Mouse (Mus musculus) CH12.LX (cell line): Measurements from ENCODE around the gene Ppp2r1a. TPM values are rescaled to one million over a fixed set of nuclear protein-coding genes. Genes with fewer than 3 reads are reported as not detected.

Experiments used
- DNase-seq: peaks from one replicate; pipeline ENCODE4 v3.0.0-alpha.2; 2013; ENCODE audit errors: extremely low read depth
- H3K27ac ChIP-seq: 2 replicates; pipeline ENCODE4 v1.5.1; 2012; ENCODE audit warnings: low read depth, mild to moderate bottlenecking, control low read depth, moderate library complexity; ENCODE audit not compliant: insufficient read depth
- H3K27me3 ChIP-seq: replicated peaks from 2 replicates; pipeline ENCODE3; 2012; ENCODE audit warnings: inconsistent platforms
- H3K36me3 ChIP-seq, 2 experiments: replicated peaks in 1 of 2; 2 replicates each; pipeline versions ENCODE3 to v1.6.1; 2012; ENCODE audit warnings: inconsistent platforms in 1 of 2, low read length in 1 of 2, mild to moderate bottlenecking in 1 of 2, mixed read lengths in 1 of 2, moderate library complexity in 1 of 2; ENCODE audit not compliant: control insufficient read depth in 1 of 2, insufficient read depth in 1 of 2
- H3K4me1 ChIP-seq, 2 experiments: 2 replicates each; pipeline ENCODE4 v1.6.1; 2012; ENCODE audit warnings: inconsistent platforms in 1 of 2, moderate library complexity in 1 of 2; ENCODE audit not compliant: insufficient read depth in 2 of 2, control insufficient read depth in 1 of 2
- H3K4me2 ChIP-seq: 2 replicates; pipeline ENCODE4 v1.6.1; 2012; ENCODE audit warnings: low read depth, mild to moderate bottlenecking, control low read depth; ENCODE audit not compliant: poor library complexity, insufficient read depth, severe bottlenecking
- H3K4me3 ChIP-seq, 3 experiments: fragments of 150-350 bp in 1 of 3; sonication (generic) in 1 of 3; replicated peaks in 1 of 3; 2 replicates each; pipeline versions ENCODE3 to v1.5.1; 2011 to 2012; ENCODE audit warnings: low read depth in 2 of 3, low read length in 2 of 3, mild to moderate bottlenecking in 2 of 3, moderate library complexity in 2 of 3, control low read depth in 1 of 3, improper control_type of control experiment in 1 of 3, inconsistent platforms in 1 of 3, mixed read lengths in 1 of 3; ENCODE audit not compliant: poor library complexity in 1 of 3
- H3K79me2 ChIP-seq: replicated peaks from 2 replicates; pipeline ENCODE4 v1.6.1; 2012; ENCODE audit warnings: mild to moderate bottlenecking, moderate library complexity; ENCODE audit not compliant: control insufficient read depth, poor library complexity, insufficient read depth, severe bottlenecking; ENCODE audit errors: extremely low read depth
- H3K9ac ChIP-seq: 2 replicates; pipeline ENCODE4 v1.6.1; 2012; ENCODE audit warnings: low read depth, mild to moderate bottlenecking, control low read depth, moderate library complexity; ENCODE audit not compliant: insufficient read depth
- H3K9me3 ChIP-seq: replicated peaks from 2 replicates; pipeline ENCODE3; 2012; ENCODE audit warnings: low read length, inconsistent platforms, mixed read lengths
- BHLHE40 ChIP-seq: IDR thresholded peaks from 2 replicates; pipeline ENCODE4 v1.6.1; 2011; ENCODE audit warnings: mild to moderate bottlenecking, low read depth, low read length, improper control_type of control experiment
- CHD1 ChIP-seq: IDR thresholded peaks from 2 replicates; pipeline ENCODE4 v1.6.1; 2012; ENCODE audit warnings: low read depth, low read length, improper control_type of control experiment, inconsistent platforms
- CHD2 ChIP-seq: IDR thresholded peaks from 2 replicates; pipeline ENCODE4 v1.6.1; 2011; ENCODE audit warnings: low read length, improper control_type of control experiment
- CTCF ChIP-seq, 2 experiments: IDR thresholded peaks in 1 of 2; conservative IDR thresholded peaks in 1 of 2; 2 replicates each; pipeline ENCODE4 v1.5.1; 2011 to 2012; ENCODE audit warnings: low read depth in 2 of 2, low read length in 2 of 2, improper control_type of control experiment in 1 of 2, inconsistent platforms in 1 of 2, mild to moderate bottlenecking in 1 of 2, moderate library complexity in 1 of 2
- E2F4 ChIP-seq: IDR thresholded peaks from 2 replicates; pipeline ENCODE4 v1.6.1; 2011; ENCODE audit warnings: low read depth, low read length, improper control_type of control experiment; ENCODE audit not compliant: insufficient replicate concordance
- ELF1 ChIP-seq: IDR thresholded peaks from 2 replicates; pipeline ENCODE4 v1.6.1; 2014; ENCODE audit warnings: low read depth, mild to moderate bottlenecking, inconsistent platforms, low read length, improper control_type of control experiment
- EP300 ChIP-seq: IDR thresholded peaks from 2 replicates; pipeline ENCODE4 v1.6.1; 2011; ENCODE audit warnings: low read length, improper control_type of control experiment
- ETS1 ChIP-seq: conservative IDR thresholded peaks from 2 replicates; pipeline ENCODE4 v1.6.1; 2012; ENCODE audit warnings: low read depth, mild to moderate bottlenecking, inconsistent platforms, low read length, improper control_type of control experiment, moderate library complexity
- GABPA ChIP-seq: IDR thresholded peaks from 2 replicates; pipeline ENCODE4 v1.6.1; 2012; ENCODE audit warnings: low read depth, low read length, improper control_type of control experiment, inconsistent platforms; ENCODE audit not compliant: insufficient replicate concordance
- HCFC1 ChIP-seq: IDR thresholded peaks from 2 replicates; pipeline ENCODE4 v1.6.1; 2012; ENCODE audit warnings: low read depth, mild to moderate bottlenecking, inconsistent platforms, low read length, improper control_type of control experiment
- IRF4 ChIP-seq: IDR thresholded peaks from 2 replicates; pipeline ENCODE4 v1.6.1; 2014; ENCODE audit warnings: low read depth, mild to moderate bottlenecking, inconsistent platforms, low read length, improper control_type of control experiment
- JUN ChIP-seq: IDR thresholded peaks from 2 replicates; pipeline ENCODE4 v1.6.1; 2011; ENCODE audit warnings: low read depth, mild to moderate bottlenecking, low read length, improper control_type of control experiment, moderate library complexity; ENCODE audit not compliant: insufficient read depth
- JUND ChIP-seq: conservative IDR thresholded peaks from 2 replicates; pipeline ENCODE4 v1.6.1; 2011; ENCODE audit warnings: low read depth, low read length, improper control_type of control experiment
- KAT2A ChIP-seq: IDR thresholded peaks from 2 replicates; pipeline ENCODE4 v1.6.1; 2012; ENCODE audit warnings: low read length, improper control_type of control experiment, inconsistent platforms; ENCODE audit not compliant: insufficient replicate concordance
- MAX ChIP-seq: IDR thresholded peaks from 2 replicates; pipeline ENCODE4 v1.6.1; 2011; ENCODE audit warnings: low read length, improper control_type of control experiment
- MAZ ChIP-seq: IDR thresholded peaks from 2 replicates; pipeline ENCODE4 v1.6.1; 2012; ENCODE audit warnings: low read depth, mild to moderate bottlenecking, inconsistent platforms, low read length, improper control_type of control experiment, moderate library complexity
- MEF2A ChIP-seq: IDR thresholded peaks from 2 replicates; pipeline ENCODE4 v1.6.1; 2014; ENCODE audit warnings: low read depth, mild to moderate bottlenecking, inconsistent platforms, low read length, improper control_type of control experiment, borderline replicate concordance
- MXI1 ChIP-seq: IDR thresholded peaks from 2 replicates; pipeline ENCODE4 v1.6.1; 2011; ENCODE audit warnings: mild to moderate bottlenecking, low read depth, low read length, improper control_type of control experiment
- MYC ChIP-seq: IDR thresholded peaks from 2 replicates; pipeline ENCODE4 v1.6.1; 2011; ENCODE audit warnings: low read depth, mild to moderate bottlenecking, improper control_type of control experiment, low read length
- NELFE ChIP-seq: IDR thresholded peaks from 2 replicates; pipeline ENCODE4 v1.6.1; 2011; ENCODE audit warnings: low read depth, low read length, improper control_type of control experiment
- NRF1 ChIP-seq: IDR thresholded peaks from 2 replicates; pipeline ENCODE4 v1.6.1; 2014; ENCODE audit warnings: low read depth, mild to moderate bottlenecking, inconsistent platforms, low read length, improper control_type of control experiment, moderate library complexity
- PAX5 ChIP-seq: IDR thresholded peaks from 2 replicates; pipeline ENCODE4 v1.6.1; 2012; ENCODE audit warnings: low read length, inconsistent platforms, mixed read lengths
- POLR2A ChIP-seq: IDR thresholded peaks from 2 replicates; pipeline ENCODE4 v1.6.1; 2011; ENCODE audit warnings: low read depth, mild to moderate bottlenecking, improper control_type of control experiment, low read length
- POLR2AphosphoS2 ChIP-seq: IDR thresholded peaks from 2 replicates; pipeline ENCODE4 v1.6.1; 2011; ENCODE audit warnings: low read depth, low read length, improper control_type of control experiment
- RCOR1 ChIP-seq: conservative IDR thresholded peaks from 2 replicates; pipeline ENCODE4 v1.6.1; 2012; ENCODE audit warnings: low read depth, mild to moderate bottlenecking, inconsistent platforms, low read length, improper control_type of control experiment
- SIN3A ChIP-seq: IDR thresholded peaks from 2 replicates; pipeline ENCODE4 v1.6.1; 2012; ENCODE audit warnings: low read length, improper control_type of control experiment, inconsistent platforms
- SMC3 ChIP-seq: IDR thresholded peaks from 2 replicates; pipeline ENCODE4 v1.6.1; 2011; ENCODE audit warnings: low read depth, low read length, improper control_type of control experiment
- TBP ChIP-seq: conservative IDR thresholded peaks from 2 replicates; pipeline ENCODE4 v1.6.1; 2011; ENCODE audit warnings: low read depth, low read length, improper control_type of control experiment
- TCF12 ChIP-seq: IDR thresholded peaks from 2 replicates; pipeline ENCODE4 v1.6.1; 2014; ENCODE audit warnings: low read depth, mild to moderate bottlenecking, inconsistent platforms, low read length, improper control_type of control experiment
- UBTF ChIP-seq: IDR thresholded peaks from 2 replicates; pipeline ENCODE4 v1.6.1; 2012; ENCODE audit warnings: low read depth, mild to moderate bottlenecking, inconsistent platforms, low read length, improper control_type of control experiment, moderate library complexity
- USF1 ChIP-seq: IDR thresholded peaks from 2 replicates; pipeline ENCODE4 v1.6.1; 2014; ENCODE audit warnings: low read depth, mild to moderate bottlenecking, inconsistent platforms, low read length, improper control_type of control experiment
- USF2 ChIP-seq: conservative IDR thresholded peaks from 2 replicates; pipeline ENCODE4 v1.6.1; 2011; ENCODE audit warnings: low read depth, low read length, improper control_type of control experiment
- ZKSCAN1 ChIP-seq: IDR thresholded peaks from 2 replicates; pipeline ENCODE4 v1.6.1; 2012; ENCODE audit warnings: low read depth, inconsistent platforms, low read length, improper control_type of control experiment, borderline replicate concordance
- ZMIZ1 ChIP-seq: IDR thresholded peaks from 2 replicates; pipeline ENCODE4 v1.6.1; 2012; ENCODE audit warnings: low read depth, mild to moderate bottlenecking, inconsistent platforms, low read length, improper control_type of control experiment
- dilution Hi-C: fragments of 300-500 bp; cut with MboI; formaldehyde crosslinking; loops from 2 replicates; pipeline ENCODE4 v1.14.3; 2020; ENCODE audit warnings: low sequenced_read_pairs; ENCODE audit not compliant: extremely low pct_unique_long_range_greater_than_20kb, extremely low pct_ligation_motif_present
- in situ Hi-C: fragments of 300-500 bp; cut with MboI; formaldehyde crosslinking; loops from 3 replicates; pipeline ENCODE4 v1.14.3; 2019; ENCODE audit warnings: low sequenced_read_pairs, low pct_ligation_motif_present, low pct_unique_long_range_greater_than_20kb, mixed read lengths
- polyA plus RNA-seq: library from polyadenylated mRNA; unstranded; fragments of >175 nt; gene quantifications from 2 replicates; pipeline ENCODE4 v1.2.1, GENCODE M21; 2012; ENCODE audit warnings: low read depth; ENCODE audit not compliant: insufficient read length
- total RNA-seq, 2 experiments: library from RNA; depleted of rRNA; stranded (reverse); fragments of 300-350 nt in 1 of 2; fragments of >200 nt in 1 of 2; gene quantifications; 2 replicates each; pipeline ENCODE4 v1.2.3; 2012 to 2014

Gene Ppp2r1a
- total RNA-seq (2012; rRNA removed) (182 and 210 TPM in 2 replicates), total RNA-seq (2014; rRNA removed) (154 and 164 TPM in 2 replicates), polyA plus RNA-seq (258 and 264 TPM in 2 replicates)

DNA sequence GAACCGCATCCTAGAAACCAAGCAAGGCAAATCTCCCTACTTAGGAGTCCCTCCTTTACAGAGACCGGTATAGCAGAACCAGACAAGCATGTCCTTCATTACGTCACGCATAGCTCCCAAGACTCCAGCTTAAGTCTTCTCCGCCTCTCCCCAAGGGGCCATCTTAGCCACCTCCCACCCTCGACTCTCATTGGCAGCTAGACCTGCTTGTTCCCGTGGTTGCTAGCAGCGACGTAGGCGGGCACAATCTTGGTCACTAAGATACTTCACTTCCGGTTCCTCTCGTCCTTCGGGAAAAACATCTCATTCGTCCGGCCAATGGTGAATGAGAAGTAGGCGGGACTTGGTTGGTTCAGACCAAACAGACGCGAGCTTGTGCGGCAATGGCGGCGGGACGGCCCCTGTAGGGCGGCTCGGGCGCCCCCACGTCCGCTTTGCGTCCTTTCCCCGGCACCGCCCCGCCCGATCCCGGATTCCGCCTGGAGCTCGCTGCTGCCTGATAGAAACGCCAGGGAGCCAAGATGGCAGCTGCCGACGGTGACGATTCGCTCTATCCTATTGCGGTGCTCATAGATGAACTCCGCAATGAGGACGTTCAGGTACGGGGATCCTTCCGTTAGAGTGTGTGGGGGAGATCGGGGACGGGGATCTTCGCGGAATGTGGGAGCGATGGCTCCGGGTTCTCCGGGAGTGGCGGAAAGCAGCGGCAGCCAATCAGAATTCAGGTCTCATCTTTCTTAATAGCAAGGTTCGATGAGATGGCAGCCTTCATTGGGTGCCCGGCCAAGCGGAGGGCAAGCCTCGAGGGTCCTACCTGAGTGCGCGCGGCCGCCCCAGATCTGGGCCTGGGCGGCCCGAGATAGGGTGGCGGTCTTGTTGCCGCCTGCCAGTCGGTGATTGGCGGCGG is at the start of gene Ppp2r1a:
Gene Ppp2r1a, plus strand, starts transcription at position 327 of the 907 bp plus-strand sequence.
- no peaks in the 10 kb centered on the region for H3K9me3 ChIP-seq
- dilution Hi-C loops (no loop called here), in situ Hi-C loops (no loop called here)
- H3K4me1 ChIP-seq = peaks cover 10 to 37% of the 10 kb centered on the region in 2 experiments
- no peak for TF ChIP-seq USF2
- TF ChIP-seq GABPA = no peak
- TF ChIP-seq PAX5 = no peak
- 0 out of 2 replicates have a peak, but pooled peaks have one; percentile 43 for TF ChIP-seq UBTF
- peak; percentile 57; the same call in 1 of the 2 replicates for TF ChIP-seq MYC
- peak; percentile 11; the same call in 1 of the 2 replicates for TF ChIP-seq MEF2A
- TF ChIP-seq JUN = peak; percentile 13; the same call in 1 of the 2 replicates
- TF ChIP-seq EP300 = no peak
- 0 out of 2 replicates have a peak, but pooled peaks have one; percentile 53 for TF ChIP-seq JUND
- TF ChIP-seq RCOR1 = no peak
- TF ChIP-seq KAT2A = peak; percentile 64; the same call in 1 of the 2 replicates
- peak; percentile 80 for TF ChIP-seq MAZ
- TF ChIP-seq IRF4 = peak; percentile 33; the same call in 1 of the 2 replicates
- TF ChIP-seq CTCF (conservative IDR thresholded peaks at IDR 0.05 in 1 of 2, IDR thresholded peaks at IDR 0.05 in 1 of 2; ENCODE audit: low read depth in 2 of 2, low read length in 2 of 2) = no peak
- TF ChIP-seq MXI1 = peak; percentile 97
- peak; percentile 75 for TF ChIP-seq POLR2A
- TF ChIP-seq ZMIZ1 = peak; percentile 57; the same call in 1 of the 2 replicates
- TF ChIP-seq ELF1 = peak; percentile 84
- no peak for TF ChIP-seq ZKSCAN1
- peak; percentile 31; the same call in 1 of the 2 replicates for TF ChIP-seq CHD2
- TF ChIP-seq USF1 = no peak
- no peak for TF ChIP-seq E2F4
- TF ChIP-seq HCFC1 = peak; percentile 81
- TF ChIP-seq BHLHE40 = no peak
- TF ChIP-seq CHD1 = no peak
- peak; percentile 52; the same call in 1 of the 2 replicates for TF ChIP-seq POLR2AphosphoS2
- TF ChIP-seq MAX = 0 out of 2 replicates have a peak, but pooled peaks have one; percentile 17
- TF ChIP-seq NELFE = peak; percentile 47
- TF ChIP-seq TBP = peak; percentile 83; the same call in 1 of the 2 replicates
- TF ChIP-seq TCF12 = peak; percentile 69
- TF ChIP-seq ETS1 = peak; percentile 20
- TF ChIP-seq NRF1 = 0 out of 2 replicates have a peak, but pooled peaks have one; percentile 52
- TF ChIP-seq SIN3A = no peak
- TF ChIP-seq SMC3 = no peak
- H3K79me2 ChIP-seq = peaks cover 46% of the 10 kb centered on the region
- peaks cover 3 to 15% of the 10 kb centered on the region in 2 experiments for H3K36me3 ChIP-seq
- peak within 1 kb of the TSS; percentile 76 for H3K27ac ChIP-seq
- peak within 1 kb of the TSS; percentile 88 for H3K9ac ChIP-seq
- H3K27me3 ChIP-seq = no peaks in the 10 kb centered on the region
- H3K4me3 ChIP-seq = peak within 1 kb of the TSS; percentile 81 to 93 (median 81)
- DNase-seq = peak; percentile 99
- H3K4me2 ChIP-seq = peak within 1 kb of the TSS; percentile 86
